Mouse (Mus musculus): ENCODE results near the gene Ccnyl1. TPM values are rescaled to one million over a fixed set of nuclear protein-coding genes. Genes with fewer than 3 reads are reported as not detected.

The Ccnyl1 gene
- total RNA-seq, 1 experiment from 2014 or later, result 3.9 TPM

DNA sequence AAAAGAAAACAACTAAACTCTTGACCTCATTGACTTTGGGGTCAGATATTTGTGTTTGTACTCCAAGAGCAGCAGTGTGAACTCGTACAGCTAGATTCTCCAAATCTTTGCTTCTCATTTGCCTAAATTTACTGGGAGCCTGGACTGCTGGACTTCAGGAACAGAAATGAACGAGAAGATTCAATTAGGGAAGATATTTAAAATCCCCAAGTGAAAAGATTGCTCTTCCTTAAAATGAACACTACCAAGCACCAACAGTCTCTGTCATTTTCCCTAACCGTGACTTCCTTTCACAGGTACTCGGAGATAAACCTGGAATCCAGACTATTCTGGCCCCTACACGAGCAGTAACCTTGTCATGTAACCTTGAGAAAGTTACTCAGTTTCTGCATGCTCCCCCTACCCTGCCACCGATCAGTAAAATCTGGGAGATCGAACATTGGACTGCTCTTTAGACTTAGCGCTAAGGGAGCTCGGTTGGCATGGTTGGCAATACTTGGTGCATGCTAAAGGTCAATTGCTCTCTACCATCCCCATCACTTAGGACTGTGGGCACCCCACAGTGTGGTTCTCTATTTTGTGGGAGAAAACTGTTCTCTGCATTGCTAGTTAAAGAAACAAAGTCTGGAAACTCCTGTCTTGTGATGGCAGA lies 568 bp upstream of the Ccnyl1 start:
- ATAC-seq (replicated peaks in 1 of 2; ENCODE audit: insufficient read depth in 1 of 2, low FRiP score in 2 of 2, low TSS enrichment in 1 of 2, low read depth in 1 of 2, poor library complexity in 2 of 2, severe bottlenecking in 2 of 2), result peak in 1 of 2 experiments; percentile 5; a peak in 1 of 4 replicates

DNA sequence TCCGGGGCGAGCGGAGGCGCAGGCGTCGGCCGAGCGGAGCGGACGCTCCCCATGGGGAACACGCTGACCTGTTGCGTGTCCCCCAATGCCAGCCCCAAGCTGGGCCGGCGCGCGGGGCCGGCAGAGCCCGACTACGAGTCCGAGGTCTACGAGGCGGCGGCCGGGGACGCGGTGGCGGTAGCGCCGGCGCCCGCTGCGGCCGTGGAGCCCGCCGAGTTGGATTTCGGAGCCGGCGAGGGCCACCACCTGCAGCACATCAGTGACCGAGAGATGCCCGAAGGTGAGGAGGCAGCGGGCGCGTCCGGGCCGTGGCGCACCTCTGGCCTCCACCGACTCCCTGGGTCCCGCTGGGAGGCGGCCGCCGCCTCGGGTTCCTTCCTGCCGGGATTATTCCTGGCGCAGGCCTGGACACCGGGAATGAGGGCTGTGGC lies 881 bp downstream of the Ccnyl1 start:
- no peak for ATAC-seq (replicated peaks in 1 of 2; ENCODE audit: insufficient read depth in 1 of 2, low FRiP score in 2 of 2, low TSS enrichment in 1 of 2, low read depth in 1 of 2, poor library complexity in 2 of 2, severe bottlenecking in 2 of 2)

- ATAC-seq (replicated peaks in 1 of 2; ENCODE audit: insufficient read depth in 1 of 2, low FRiP score in 2 of 2, low TSS enrichment in 1 of 2, low read depth in 1 of 2, poor library complexity in 2 of 2, severe bottlenecking in 2 of 2), result no peak; a peak in 1 of 4 replicates
Measured at GRCm38 (mm10) chr1:64691581-64691980, 1.3 kb downstream of the Ccnyl1 start.

DNA sequence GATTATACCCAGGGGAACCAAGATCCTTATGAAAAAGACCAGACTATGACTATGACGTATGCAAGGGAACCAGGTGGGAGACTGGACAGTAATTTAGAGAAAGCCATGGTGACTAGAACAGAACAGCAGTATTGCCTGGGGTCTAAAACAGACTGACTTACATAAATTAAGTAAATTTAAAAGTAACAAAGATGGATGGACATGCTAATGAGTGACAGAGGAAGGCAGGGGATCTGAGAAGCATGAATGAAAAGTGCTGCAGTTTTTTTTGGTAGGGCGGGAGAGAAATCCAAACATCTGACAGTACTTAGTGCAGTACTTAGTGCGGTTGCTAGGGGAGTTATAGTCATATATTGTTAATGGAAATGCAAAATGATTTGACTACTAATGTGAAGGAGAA lies 4.9 kb downstream of the Ccnyl1 start:
- ATAC-seq (replicated peaks in 1 of 2; ENCODE audit: insufficient read depth in 1 of 2, low FRiP score in 2 of 2, low TSS enrichment in 1 of 2, low read depth in 1 of 2, poor library complexity in 2 of 2, severe bottlenecking in 2 of 2), result no peak

DNA sequence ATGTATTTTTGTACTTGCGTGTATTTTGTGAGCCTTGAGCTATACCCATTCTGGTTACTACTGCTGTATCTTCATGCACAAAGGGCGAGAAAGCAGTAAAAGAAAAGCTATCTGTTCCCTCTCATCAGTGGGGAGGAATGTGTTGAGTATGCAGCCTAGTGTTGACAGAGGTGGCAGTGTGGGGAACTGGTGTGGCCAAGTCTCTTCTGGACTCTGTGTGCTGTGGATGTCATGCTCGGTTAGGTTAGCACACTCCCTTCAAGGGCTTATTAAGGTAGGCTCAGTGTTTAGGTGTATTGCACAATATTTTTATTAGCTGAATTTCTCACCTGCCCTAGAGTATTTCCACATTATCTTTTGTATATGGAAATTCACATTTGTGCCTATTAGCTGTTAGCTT lies 11.5 kb downstream of the Ccnyl1 start:
- ATAC-seq (replicated peaks in 1 of 2; ENCODE audit: insufficient read depth in 1 of 2, low FRiP score in 2 of 2, low TSS enrichment in 1 of 2, low read depth in 1 of 2, poor library complexity in 2 of 2, severe bottlenecking in 2 of 2), result no peak

DNA sequence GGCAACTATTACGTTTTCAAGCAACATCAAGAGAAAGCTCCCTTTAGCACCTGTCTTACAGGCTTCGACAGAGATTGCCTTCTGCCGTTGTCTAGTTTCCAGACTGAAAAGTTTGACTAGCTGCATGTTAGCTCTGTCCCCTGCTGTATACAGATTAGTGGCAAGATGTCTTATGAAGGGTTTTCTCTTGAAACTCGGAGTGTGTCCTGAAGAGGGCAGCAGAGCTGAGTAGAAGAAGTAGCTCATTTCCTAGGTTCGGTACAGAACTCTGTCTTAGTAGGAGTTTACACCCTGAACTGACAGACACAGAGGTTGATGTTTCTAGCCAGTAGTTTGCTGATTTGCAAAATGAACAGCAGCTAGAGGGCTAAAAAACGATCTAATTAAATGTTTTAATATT lies 15.0 kb downstream of the Ccnyl1 start:
- ATAC-seq (replicated peaks in 1 of 2; ENCODE audit: insufficient read depth in 1 of 2, low FRiP score in 2 of 2, low TSS enrichment in 1 of 2, low read depth in 1 of 2, poor library complexity in 2 of 2, severe bottlenecking in 2 of 2), result peak; percentile 70 to 81

DNA sequence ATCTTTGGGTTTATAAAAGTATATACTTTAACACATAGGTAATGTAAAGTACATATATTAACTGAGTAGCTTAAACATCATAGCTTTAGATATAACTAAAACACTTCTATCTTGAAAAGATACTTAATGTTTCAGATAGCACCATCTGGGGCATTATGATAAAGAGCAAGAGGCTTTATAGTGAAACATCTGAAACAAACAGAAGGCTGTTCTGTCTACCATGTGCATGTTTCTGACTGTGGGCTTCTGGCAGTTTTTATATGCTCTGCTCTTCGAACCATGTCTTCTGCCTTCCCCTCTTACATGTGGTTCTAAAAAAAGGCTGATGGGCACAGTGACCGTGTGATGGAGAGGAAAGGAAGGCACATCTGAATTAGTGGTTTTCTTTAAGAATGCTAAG lies 16.4 kb downstream of the Ccnyl1 start:
- ATAC-seq (replicated peaks in 1 of 2; ENCODE audit: insufficient read depth in 1 of 2, low FRiP score in 2 of 2, low TSS enrichment in 1 of 2, low read depth in 1 of 2, poor library complexity in 2 of 2, severe bottlenecking in 2 of 2), result no peak

GRCm38 (mm10) chr1:64709891-64710290 lies 19.6 kb downstream of the Ccnyl1 start:
- ATAC-seq (replicated peaks in 1 of 2; ENCODE audit: insufficient read depth in 1 of 2, low FRiP score in 2 of 2, low TSS enrichment in 1 of 2, low read depth in 1 of 2, poor library complexity in 2 of 2, severe bottlenecking in 2 of 2), result no peak; a peak in 1 of 4 replicates

- no peak for ATAC-seq (replicated peaks in 1 of 2; ENCODE audit: insufficient read depth in 1 of 2, low FRiP score in 2 of 2, low TSS enrichment in 1 of 2, low read depth in 1 of 2, poor library complexity in 2 of 2, severe bottlenecking in 2 of 2)
Measured at GRCm38 (mm10) chr1:64712006-64712760, 21.9 kb downstream of the Ccnyl1 start.

DNA sequence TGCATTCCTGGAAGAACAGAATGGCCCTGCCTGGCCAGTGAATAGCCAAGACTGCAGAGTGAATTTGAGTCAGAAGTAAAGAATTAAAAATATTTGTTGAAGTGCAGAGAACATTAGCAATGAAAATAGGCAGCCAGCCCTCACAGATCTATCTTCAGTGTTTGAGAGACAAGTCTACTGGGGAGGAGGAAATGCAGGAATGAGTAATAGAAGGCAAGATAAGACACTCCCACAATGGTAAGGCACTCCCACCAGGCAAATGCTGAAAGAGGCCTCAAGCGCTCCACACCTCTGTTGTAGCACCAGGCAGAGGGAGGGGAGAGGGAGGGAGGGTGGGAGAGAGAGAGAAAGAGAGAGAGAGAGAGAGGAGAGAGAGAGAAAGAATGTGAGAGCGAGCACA lies 25.2 kb downstream of the Ccnyl1 start:
- no peak for ATAC-seq (replicated peaks in 1 of 2; ENCODE audit: insufficient read depth in 1 of 2, low FRiP score in 2 of 2, low TSS enrichment in 1 of 2, low read depth in 1 of 2, poor library complexity in 2 of 2, severe bottlenecking in 2 of 2)

- ATAC-seq (replicated peaks in 1 of 2; ENCODE audit: insufficient read depth in 1 of 2, low FRiP score in 2 of 2, low TSS enrichment in 1 of 2, low read depth in 1 of 2, poor library complexity in 2 of 2, severe bottlenecking in 2 of 2), result no peak
Measured at GRCm38 (mm10) chr1:64716589-64717304, 26.5 kb downstream of the Ccnyl1 start.

GRCm38 (mm10) chr1:64717504-64717903 lies 27.2 kb downstream of the Ccnyl1 start:
- peak; percentile 98 for ATAC-seq (replicated peaks in 1 of 2; ENCODE audit: insufficient read depth in 1 of 2, low FRiP score in 2 of 2, low TSS enrichment in 1 of 2, low read depth in 1 of 2, poor library complexity in 2 of 2, severe bottlenecking in 2 of 2)

GRCm38 (mm10) chr1:64721034-64721587 lies 30.9 kb downstream of the Ccnyl1 start:
- no peak for ATAC-seq (replicated peaks in 1 of 2; ENCODE audit: insufficient read depth in 1 of 2, low FRiP score in 2 of 2, low TSS enrichment in 1 of 2, low read depth in 1 of 2, poor library complexity in 2 of 2, severe bottlenecking in 2 of 2)

DNA sequence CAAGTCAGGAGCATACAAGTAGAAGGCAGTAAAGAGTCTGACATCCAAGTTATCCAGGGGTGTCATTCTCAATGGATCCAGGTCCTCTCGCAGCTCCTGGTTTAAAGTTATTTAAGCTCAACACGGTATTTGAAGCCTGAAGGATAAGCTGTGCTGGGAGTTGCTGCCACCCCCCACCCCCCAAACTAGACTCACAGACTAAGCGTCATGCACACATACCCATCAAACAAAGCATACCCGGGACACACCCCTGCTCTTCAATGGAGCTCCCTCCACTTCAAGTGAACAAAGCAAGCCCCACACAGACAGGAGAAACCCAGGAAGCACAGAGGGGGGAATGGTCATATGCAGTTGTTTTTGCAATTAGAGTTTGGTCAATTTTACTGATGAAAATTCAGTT lies 39.8 kb downstream of the Ccnyl1 start:
- no peak for ATAC-seq (replicated peaks in 1 of 2; ENCODE audit: insufficient read depth in 1 of 2, low FRiP score in 2 of 2, low TSS enrichment in 1 of 2, low read depth in 1 of 2, poor library complexity in 2 of 2, severe bottlenecking in 2 of 2)

DNA sequence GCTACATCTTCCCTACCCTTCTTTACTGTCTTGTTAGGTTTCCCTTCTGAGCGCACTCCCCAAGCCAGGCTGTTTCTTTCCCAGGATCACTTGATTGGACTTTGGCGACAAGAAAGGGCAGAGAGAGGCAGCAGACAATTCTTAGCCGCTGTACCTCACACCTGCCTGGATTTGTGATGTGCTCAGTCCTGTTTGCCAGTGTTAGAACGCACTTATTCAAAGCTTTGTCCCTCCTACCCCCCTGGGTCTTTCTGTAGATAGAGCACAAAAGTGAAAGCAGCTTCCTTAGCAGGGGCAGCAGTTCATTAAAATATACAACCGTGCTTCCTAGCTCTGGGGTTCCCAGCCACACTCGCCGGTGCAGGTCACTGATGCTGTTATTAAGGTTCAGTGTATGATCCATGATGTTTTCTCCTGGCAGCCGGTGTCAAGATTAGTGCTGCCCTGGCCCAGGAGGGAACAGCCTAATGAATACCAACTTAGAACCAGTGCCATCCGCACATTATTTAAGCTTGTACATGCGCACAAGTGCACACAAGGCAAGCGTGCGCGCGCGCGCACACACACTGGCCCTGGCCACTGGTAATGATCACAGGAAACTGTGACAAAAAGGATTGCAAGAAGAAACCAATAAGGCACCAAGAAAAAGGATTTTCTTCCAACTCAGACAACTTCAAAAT lies 41.2 kb downstream of the Ccnyl1 start:
- ATAC-seq (replicated peaks in 1 of 2; ENCODE audit: insufficient read depth in 1 of 2, low FRiP score in 2 of 2, low TSS enrichment in 1 of 2, low read depth in 1 of 2, poor library complexity in 2 of 2, severe bottlenecking in 2 of 2), result no peak

DNA sequence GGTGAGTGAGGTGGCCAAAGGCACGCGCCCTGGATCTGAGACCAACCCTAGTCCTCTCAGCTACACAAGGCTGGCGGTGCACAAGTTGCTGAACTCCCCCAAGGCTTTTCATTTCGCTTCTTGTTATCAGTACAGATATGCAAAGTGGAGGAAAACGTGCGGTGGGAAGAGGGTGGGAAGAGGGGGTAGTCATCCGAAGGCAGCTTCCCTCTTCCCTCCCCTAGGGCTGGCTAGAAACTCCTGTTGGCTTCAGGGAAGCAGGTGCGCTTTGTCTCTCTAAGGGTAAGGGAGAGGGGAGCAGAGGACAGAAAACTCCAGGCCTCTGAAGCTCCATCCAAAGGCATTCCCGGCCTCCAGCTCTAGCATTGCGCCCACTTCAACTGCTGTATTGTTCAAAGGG lies 41.9 kb downstream of the Ccnyl1 start:
- no peak for ATAC-seq (replicated peaks in 1 of 2; ENCODE audit: insufficient read depth in 1 of 2, low FRiP score in 2 of 2, low TSS enrichment in 1 of 2, low read depth in 1 of 2, poor library complexity in 2 of 2, severe bottlenecking in 2 of 2)

DNA sequence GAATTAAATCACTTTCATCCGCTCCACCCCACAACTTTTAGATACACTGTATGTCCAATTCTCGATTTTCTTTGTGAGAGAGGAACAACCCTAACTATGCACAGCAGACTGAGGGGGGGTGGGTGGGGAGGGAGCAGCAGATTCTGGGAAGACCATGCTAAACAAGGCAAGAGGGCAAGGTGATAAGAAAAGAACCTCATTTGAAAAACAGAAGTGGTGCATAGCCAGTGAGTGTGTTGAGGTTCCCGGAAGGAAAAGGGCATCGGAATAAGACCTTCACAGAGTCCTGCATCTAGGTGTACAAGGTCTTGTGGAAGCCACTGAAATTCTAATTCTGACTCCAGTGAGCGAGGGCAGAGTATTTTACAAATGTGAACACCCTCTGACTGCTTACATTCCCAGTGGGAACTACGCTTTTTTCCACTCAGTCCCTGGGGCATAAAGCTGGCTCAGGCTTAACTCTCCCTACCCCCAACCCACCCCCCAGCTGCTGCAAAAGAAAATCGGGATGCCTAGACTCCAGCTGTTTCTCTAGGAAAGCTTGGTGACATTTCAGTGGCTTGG lies 42.5 kb downstream of the Ccnyl1 start:
- ATAC-seq (replicated peaks in 1 of 2; ENCODE audit: insufficient read depth in 1 of 2, low FRiP score in 2 of 2, low TSS enrichment in 1 of 2, low read depth in 1 of 2, poor library complexity in 2 of 2, severe bottlenecking in 2 of 2), result no peak

All from hematopoietic stem cell, adult 5-6 weeks (primary cell).